Mouse (Mus musculus) embryonic fibroblast, embryonic 13.5 days (primary cell): ENCODE results near the gene Mdk.
A peak's percentile ranks its signal among the peaks of the same experiment; 100 is the strongest.

Source experiments
- CTCF ChIP-seq: IDR thresholded peaks from 2 replicates; pipeline ENCODE4 v1.5.1; 2011; ENCODE audit warnings: mild to moderate bottlenecking, control low read depth, low read length, moderate library complexity, borderline replicate concordance; ENCODE audit not compliant: insufficient read depth
- POLR2A ChIP-seq: IDR thresholded peaks from 2 replicates; pipeline ENCODE4 v1.6.1; 2011; ENCODE audit warnings: low read depth, mild to moderate bottlenecking, control low read depth, low read length, moderate library complexity

GRCm38 (mm10) chr2:91958701-91959457, 26.8 kb upstream of the Mdk start:
- TF ChIP-seq CTCF, result peak; percentile 57; the same call in 1 of the 2 replicates
- no peak for TF ChIP-seq POLR2A
